14 mouse cellular contexts compared by ENCODE assay signal in the genomic region with DNA sequence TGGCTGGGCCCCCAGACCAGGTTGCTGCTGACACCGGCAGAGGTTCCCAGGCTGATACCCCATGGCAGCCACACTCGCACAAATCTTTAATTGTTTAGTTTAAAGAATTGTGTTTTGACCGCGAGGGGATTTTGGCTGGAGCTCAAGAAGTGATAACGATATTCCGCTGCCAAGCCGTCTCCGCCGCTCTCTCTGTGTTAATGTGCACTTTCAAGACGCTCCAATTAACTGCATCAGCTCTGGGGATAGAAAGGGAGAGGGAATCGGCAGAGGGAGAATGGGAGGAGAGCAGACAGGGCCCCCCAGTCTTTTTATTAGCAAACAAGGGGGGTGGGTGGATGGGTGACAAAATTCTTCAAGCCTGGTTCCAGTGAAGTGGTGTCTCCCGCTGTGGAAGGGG. TPM values are rescaled to one million over a fixed set of nuclear protein-coding genes. Genes with fewer than 3 reads are reported as not detected.
DNase-seq lines count a peak whose midpoint lies in the region; ATAC-seq and TF ChIP-seq lines count a peak whose summit lies in the region.
"Had no signal": no experiment of that assay in that cellular context is flagged by ENCODE, and none has a peak within 500 bp of the region (broad histone marks: within the 10 kb centered on the region; RNA-seq: fewer than 3 reads in every experiment).

No protein-coding gene starts in this region.

- H3K4me3 ChIP-seq in kidney, postnatal 0 days (replicated peaks; ENCODE audit: low read depth, low read length) = no peak overlapping the region
- H3K4me3 ChIP-seq in embryonic facial prominence, embryonic 10.5 days = no peak overlapping the region
- H3K4me3 ChIP-seq in forebrain, embryonic 12.5 days (replicated peaks) = no peak overlapping the region
- H3K4me3 ChIP-seq: megakaryocyte, embryonic 14.5 days had no signal

- peaks cover 13% of the 10 kb centered on the region; the same call in 1 of the 2 replicates for H3K4me1 ChIP-seq in kidney, postnatal 0 days (replicated peaks; ENCODE audit: insufficient read depth, low read length)
- H3K4me1 ChIP-seq in embryonic facial prominence, embryonic 10.5 days = peaks cover 78% of the 10 kb centered on the region
- peaks cover 34% of the 10 kb centered on the region for H3K4me1 ChIP-seq in forebrain, embryonic 12.5 days

- H3K27me3 ChIP-seq in kidney, postnatal 0 days (ENCODE audit: insufficient read depth, low read length) = 0 out of 2 replicates have a peak, but pooled peaks cover 5% of the 10 kb centered on the region
- peaks cover 36% of the 10 kb centered on the region for H3K27me3 ChIP-seq in embryonic facial prominence, embryonic 10.5 days (replicated peaks; ENCODE audit: low read depth, poor library complexity, severe bottlenecking)
- H3K27me3 ChIP-seq in forebrain, embryonic 12.5 days = peaks cover 63% of the 10 kb centered on the region

- DNase-seq in kidney, postnatal 0 days (ENCODE audit: low spot score) = peak; percentile 64
- DNase-seq in kidney, postnatal 14 days = no peak
- no peak for DNase-seq in embryonic facial prominence, embryonic 10.5 days (ENCODE audit: low spot score)
- DNase-seq in lung, postnatal 4 days = peak; percentile 38 to 58
- no peak for DNase-seq in gastrocnemius, postnatal 36 days
- no peak for DNase-seq in adrenal gland, postnatal 25 days
- DNase-seq: adrenal gland, adult 2 months; gastrocnemius, postnatal 25 days; right cerebral cortex, postnatal 14 days had no signal

- H3K9me3 ChIP-seq in kidney, postnatal 0 days (replicated peaks; ENCODE audit: low read length) = no peaks in the 10 kb centered on the region
- peaks cover 4% of the 10 kb centered on the region; the same call in 1 of the 2 replicates for H3K9me3 ChIP-seq in embryonic facial prominence, embryonic 10.5 days
- H3K9me3 ChIP-seq in forebrain, embryonic 12.5 days = 0 out of 2 replicates have a peak, but pooled peaks cover 3% of the 10 kb centered on the region

- H3K36me3 ChIP-seq in kidney, postnatal 0 days (ENCODE audit: insufficient read depth, low read length) = no peaks in the 10 kb centered on the region
- H3K36me3 ChIP-seq in embryonic facial prominence, embryonic 10.5 days (replicated peaks) = no peaks in the 10 kb centered on the region
- no peaks in the 10 kb centered on the region for H3K36me3 ChIP-seq in forebrain, embryonic 12.5 days (replicated peaks)
- H3K36me3 ChIP-seq: G1E had no signal

- TF ChIP-seq CTCF in kidney, postnatal 0 days (IDR thresholded peaks at IDR 0.05; ENCODE audit: low read depth) = no peak

- no peak overlapping the region for H3K4me2 ChIP-seq in kidney, postnatal 0 days (ENCODE audit: low read length)
- H3K4me2 ChIP-seq in forebrain, embryonic 12.5 days = peak overlapping the region; percentile 10; the same call in 1 of the 2 replicates

- intact Hi-C loops in gastrocnemius, postnatal 36 days (cut with DNase I) = no loop called here

- WGBS in kidney, postnatal 0 days = 23% methylated on average over 12 of the region's 12 CpGs
- 43% methylated on average over 12 of the region's 12 CpGs for WGBS in embryonic facial prominence, embryonic 10.5 days
- 9% methylated on average over 12 of the region's 12 CpGs for WGBS in forebrain, embryonic 12.5 days

- no peak overlapping the region for H3K9ac ChIP-seq in kidney, postnatal 0 days (ENCODE audit: low read depth, low read length)
- no peak overlapping the region for H3K9ac ChIP-seq in forebrain, embryonic 12.5 days

- no peak overlapping the region for H3K27ac ChIP-seq in kidney, postnatal 0 days
- H3K27ac ChIP-seq in embryonic facial prominence, embryonic 10.5 days (replicated peaks) = peak overlapping the region; percentile 94
- H3K27ac ChIP-seq in forebrain, embryonic 12.5 days = peak overlapping the region; percentile 76

- no peak for ATAC-seq in kidney, postnatal 0 days (replicated peaks; ENCODE audit: low FRiP score, low read depth)
- ATAC-seq in forebrain, embryonic 12.5 days (ENCODE audit: low FRiP score) = peak; percentile 65; the same call in 1 of the 2 replicates

RNA-seq across cellular contexts. Expression of a gene that starts 8.9 kb away (rescaled TPM):
- not detected in 2 replicates for polyA plus RNA-seq in kidney, postnatal 0 days (2015; fragmentation: Nextera tagmentation; extraction: Ambion mirVana)
- polyA plus RNA-seq in embryonic facial prominence, embryonic 10.5 days (2016; fragmentation: Nextera tagmentation; extraction: Ambion mirVana) = not detected in 2 replicates
- not detected in 2 replicates for polyA plus RNA-seq in forebrain, embryonic 12.5 days (2016; fragmentation: Nextera tagmentation; extraction: Ambion mirVana)
- not detected for total RNA-seq in gastrocnemius, postnatal 36 days (2021)
- not detected in 2 replicates for total RNA-seq in adrenal gland, postnatal 25 days (2021)
- total RNA-seq: adrenal gland, adult 2 months; common myeloid progenitor, adult 5-6 weeks; G1E; gastrocnemius, postnatal 25 days; left cerebral cortex, adult 18-20 months had no signal
- polyA plus RNA-seq: adrenal gland, adult 2 months; G1E had no signal

RNA-seq across cellular contexts. Expression of a gene that starts 59.9 kb away (rescaled TPM):
- polyA plus RNA-seq in kidney, postnatal 0 days (2015; fragmentation: Nextera tagmentation; extraction: Ambion mirVana) = not detected in 2 replicates
- not detected in 2 replicates for polyA plus RNA-seq in embryonic facial prominence, embryonic 10.5 days (2016; fragmentation: Nextera tagmentation; extraction: Ambion mirVana)
- polyA plus RNA-seq in forebrain, embryonic 12.5 days (2016; fragmentation: Nextera tagmentation; extraction: Ambion mirVana) = not detected in 2 replicates
- not detected for total RNA-seq in gastrocnemius, postnatal 36 days (2021)
- not detected in 2 replicates for total RNA-seq in adrenal gland, postnatal 25 days (2021)
- total RNA-seq: adrenal gland, adult 2 months; common myeloid progenitor, adult 5-6 weeks; gastrocnemius, postnatal 25 days; left cerebral cortex, adult 18-20 months had no signal
- polyA plus RNA-seq: adrenal gland, adult 2 months; G1E had no signal

Comparison
In these comparisons a context has a peak if more than half of its experiments do, and no peak if none do; other contexts are left out.
1. DNase-seq: peak in kidney, postnatal 0 days (single experiment) and lung, postnatal 4 days (2 of 2); none in kidney, postnatal 14 days (single experiment), embryonic facial prominence, embryonic 10.5 days (single experiment), gastrocnemius, postnatal 36 days (0 of 2) and adrenal gland, postnatal 25 days (single experiment).